Mouse (Mus musculus) cerebellum, adult 2 months (tissue): ENCODE measurements around the gene Tmtc4.

ENCODE experiments used
- CTCF ChIP-seq: fragments of 200-500 bp; IDR thresholded peaks from 2 replicates; pipeline ENCODE4 v1.5.1; 2011; ENCODE audit warnings: low read depth, mild to moderate bottlenecking, control low read depth, low read length, moderate library complexity, borderline replicate concordance; ENCODE audit not compliant: insufficient read depth
- POLR2A ChIP-seq: fragments of 200-500 bp; IDR thresholded peaks from 2 replicates; pipeline ENCODE4 v1.6.1; 2011; ENCODE audit warnings: low read length, control low read depth, borderline replicate concordance; ENCODE audit not compliant: insufficient read depth

GRCm38 (mm10) chr14:122981831-122982485, 1.9 kb downstream of the Tmtc4 start:
- TF ChIP-seq CTCF (no peak), POLR2A (no peak)
